Mouse (Mus musculus) ES-E14 (cell line): ENCODE results near the gene Blm.

Experiments
- CHD2 ChIP-seq: IDR thresholded peaks from 2 replicates; pipeline ENCODE4 v1.6.1; 2014; ENCODE audit warnings: mild to moderate bottlenecking, low read depth, low read length, inconsistent platforms
- MAFK ChIP-seq: IDR thresholded peaks from 2 replicates; pipeline ENCODE4 v1.6.1; 2014; ENCODE audit warnings: mild to moderate bottlenecking, low read depth, low read length, inconsistent platforms; ENCODE audit not compliant: insufficient read depth
- ZC3H11A ChIP-seq: IDR thresholded peaks from 2 replicates; pipeline ENCODE4 v1.6.1; 2012; ENCODE audit warnings: low read depth, mild to moderate bottlenecking, inconsistent platforms, low read length, borderline replicate concordance
- ZNF384 ChIP-seq: IDR thresholded peaks from 2 replicates; pipeline ENCODE4 v1.6.1; 2012; ENCODE audit warnings: low read depth, low read length, inconsistent platforms

- TF ChIP-seq MAFK (no peak), CHD2 (no peak), ZC3H11A (no peak), ZNF384 (no peak)
Measured at GRCm38 (mm10) chr7:80542139-80542831, 7.4 kb upstream of the Blm start.
